Mouse (Mus musculus) heart, postnatal 4 days (tissue): ENCODE measurements around the gene Syt12. TPM values are rescaled to one million over a fixed set of nuclear protein-coding genes. Genes with fewer than 3 reads are reported as not detected.
"Not testable (repeated sequence)": the region's sequence is repeated elsewhere in the genome, so short reads cannot be mapped to it uniquely, and the experiment has no call there.

Source experiments
- DNase-seq: peaks from one replicate; pipeline ENCODE4 v3.0.0; 2021
- total RNA-seq, 2 experiments: library from RNA; stranded (reverse); gene quantifications; 2 replicates each; pipeline ENCODE4 v1.2.3; 2021

Syt12 gene
- total RNA-seq, 2 experiments from 2014 or later, result 0.74 to 0.98 TPM

- peak; percentile 28 for DNase-seq
Measured at GRCm38 (mm10) chr19:4487877-4488276, 10.6 kb upstream of the Syt12 start.

GRCm38 (mm10) chr19:4485006-4485405 is 7.8 kb upstream of the Syt12 start:
- no peak for DNase-seq

GRCm38 (mm10) chr19:4482111-4482859 is 5.0 kb upstream of the Syt12 start:
- DNase-seq, result no peak

- no peak for DNase-seq
Measured at GRCm38 (mm10) chr19:4481326-4481725, 4.1 kb upstream of the Syt12 start.

GRCm38 (mm10) chr19:4480041-4480440 is 2.8 kb upstream of the Syt12 start:
- no peak for DNase-seq

- no peak for DNase-seq
Measured at GRCm38 (mm10) chr19:4478190-4478516, 906 bp upstream of the Syt12 start.

- peak; percentile 59 for DNase-seq
Measured at GRCm38 (mm10) chr19:4476601-4477257, 518 bp downstream of the Syt12 start.

GRCm38 (mm10) chr19:4475224-4475925 is 1.9 kb downstream of the Syt12 start:
- DNase-seq, result no peak

- DNase-seq, result no peak
Measured at GRCm38 (mm10) chr19:4474739-4475138, 2.5 kb downstream of the Syt12 start.

GRCm38 (mm10) chr19:4473549-4473948 is 3.7 kb downstream of the Syt12 start:
- DNase-seq, result no peak

GRCm38 (mm10) chr19:4468363-4468762 is 8.9 kb downstream of the Syt12 start:
- DNase-seq, result no peak

- no peak for DNase-seq
Measured at GRCm38 (mm10) chr19:4464666-4465065, 12.6 kb downstream of the Syt12 start.

GRCm38 (mm10) chr19:4461981-4462380 is 15.3 kb downstream of the Syt12 start:
- DNase-seq, result no peak

GRCm38 (mm10) chr19:4456227-4456626 is 21.0 kb downstream of the Syt12 start:
- peak; percentile 67 for DNase-seq

GRCm38 (mm10) chr19:4455071-4455800 is 22.0 kb downstream of the Syt12 start:
- DNase-seq, result no peak

GRCm38 (mm10) chr19:4454040-4454439 is 23.2 kb downstream of the Syt12 start:
- not testable (repeated sequence) for DNase-seq

- DNase-seq, result no peak
Measured at GRCm38 (mm10) chr19:4452525-4452924, 24.7 kb downstream of the Syt12 start.

GRCm38 (mm10) chr19:4451965-4452364 is 25.3 kb downstream of the Syt12 start:
- no peak for DNase-seq

- DNase-seq, result no peak
Measured at GRCm38 (mm10) chr19:4451098-4451497, 26.1 kb downstream of the Syt12 start.

- no peak for DNase-seq
Measured at GRCm38 (mm10) chr19:4450666-4451065, 26.6 kb downstream of the Syt12 start.

GRCm38 (mm10) chr19:4449230-4449629 is 28.0 kb downstream of the Syt12 start:
- DNase-seq, result no peak

GRCm38 (mm10) chr19:4447445-4447844 is 29.8 kb downstream of the Syt12 start:
- DNase-seq, result no peak
